Mouse (Mus musculus) right cerebral cortex, postnatal 25 days (tissue): Measurements from ENCODE around the gene Hist1h4i.

Source experiments
- DNase-seq: peaks from one replicate; pipeline ENCODE4 v3.0.0; 2022

Gene Hist1h4i

DNA sequence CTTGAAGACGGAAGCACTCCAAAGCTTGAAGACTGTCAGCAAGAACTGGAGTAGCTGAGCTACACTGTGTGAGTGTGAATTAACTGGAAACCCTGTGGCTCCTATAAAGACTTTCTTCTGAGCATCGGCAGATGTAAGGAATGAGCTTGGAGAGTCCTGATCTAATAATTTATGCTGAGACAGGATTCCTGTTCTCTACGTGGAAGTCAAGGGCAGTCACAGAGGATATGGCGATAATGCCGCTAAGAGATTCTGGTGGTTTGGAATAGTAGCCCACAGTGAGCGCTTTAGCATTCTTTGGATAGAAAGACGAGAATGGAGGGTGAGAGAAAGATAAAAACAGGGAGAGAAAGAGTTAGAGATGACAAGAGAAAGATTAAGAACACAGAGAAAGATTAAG is 33.3 kb downstream of the Hist1h4i start:
- DNase-seq: no peak

GRCm38 (mm10) chr13:22007121-22007510 is 34.0 kb downstream of the Hist1h4i start:
- DNase-seq: no peak

DNA sequence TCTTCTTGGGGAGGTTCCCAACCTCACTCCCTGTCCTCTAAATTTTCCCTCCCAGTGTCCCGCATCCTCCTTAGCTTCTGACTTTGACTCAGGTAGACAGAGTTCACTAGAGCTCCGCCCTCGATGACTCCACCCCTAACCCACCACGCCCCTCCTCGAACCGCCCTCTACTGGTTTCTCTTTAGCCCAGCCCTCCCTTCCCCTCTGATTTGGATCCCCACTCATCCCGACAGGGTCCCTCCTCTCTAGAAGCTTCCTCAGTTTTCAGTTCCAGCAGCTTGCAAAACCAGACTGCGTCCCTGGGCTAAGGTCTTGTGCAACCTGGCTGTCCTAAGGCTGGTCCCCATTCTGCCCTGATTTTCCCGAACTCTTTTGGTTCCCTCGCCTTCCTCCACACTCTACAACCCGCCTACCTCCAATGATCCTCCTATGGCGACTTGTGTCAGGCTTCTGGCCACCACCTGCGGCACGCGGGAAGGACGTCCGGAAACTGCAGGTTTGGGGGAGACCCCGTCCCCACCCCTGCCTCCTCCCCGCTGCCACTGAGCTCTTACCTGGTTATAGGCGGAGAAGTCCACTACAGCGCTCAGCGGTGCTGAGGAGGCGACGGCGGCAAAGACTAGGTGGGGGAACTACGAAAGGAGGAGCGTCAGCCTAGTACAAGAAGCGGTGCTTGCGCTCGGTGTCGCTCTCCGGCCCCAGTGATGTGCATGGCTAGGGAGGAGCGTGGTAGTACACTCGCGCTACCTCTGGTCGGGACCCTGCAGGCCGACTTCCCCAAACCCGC is 34.6 kb downstream of the Hist1h4i start:
- DNase-seq: no peak

GRCm38 (mm10) chr13:22005605-22006333 is 35.4 kb downstream of the Hist1h4i start:
- DNase-seq: peak; percentile 53

GRCm38 (mm10) chr13:22001823-22002222 is 39.3 kb downstream of the Hist1h4i start:
- no peak for DNase-seq

- no peak for DNase-seq
Observed at GRCm38 (mm10) chr13:22001346-22001745, 39.8 kb downstream of the Hist1h4i start.

DNA sequence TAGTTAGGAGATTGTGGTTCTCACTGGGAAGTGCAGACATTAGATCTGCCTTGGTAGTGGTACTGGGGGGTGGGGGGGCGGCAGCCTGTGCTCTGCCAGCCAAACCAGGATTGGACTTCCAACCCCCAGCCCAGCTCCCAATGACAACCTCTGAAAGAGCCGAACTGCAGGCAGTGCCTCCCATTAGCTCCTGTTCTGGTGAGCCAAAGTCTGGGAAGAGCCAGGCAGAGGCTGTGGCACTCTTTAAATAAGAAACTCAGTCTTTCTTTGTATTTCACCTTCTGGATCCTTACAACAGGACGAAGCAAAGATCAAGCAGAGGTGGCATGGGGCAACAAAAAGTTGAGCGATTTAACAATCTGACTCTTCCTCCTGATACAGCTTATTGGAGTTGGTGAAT is 42.0 kb downstream of the Hist1h4i start:
- DNase-seq: no peak

DNA sequence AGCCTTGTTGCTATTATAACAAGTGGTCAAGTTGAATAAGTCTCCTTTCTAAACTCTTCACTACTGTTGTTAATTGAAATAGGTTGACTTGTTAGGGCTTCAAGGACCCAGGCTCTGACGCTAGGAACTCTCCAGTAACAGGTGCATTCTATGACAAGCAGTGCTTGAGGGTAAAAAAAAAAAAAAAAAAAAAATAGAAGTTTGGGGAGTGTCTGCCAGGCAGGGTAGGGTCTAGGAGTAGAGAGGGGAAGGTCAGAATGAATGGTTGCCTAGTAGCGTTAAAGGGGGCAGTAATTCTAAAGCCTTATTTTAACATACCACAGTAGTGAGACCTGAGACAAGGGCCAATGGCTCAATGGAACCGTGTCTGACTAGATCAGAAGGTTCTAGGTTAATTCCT is 42.8 kb downstream of the Hist1h4i start:
- no peak for DNase-seq

GRCm38 (mm10) chr13:21997821-21998220 is 43.3 kb downstream of the Hist1h4i start:
- no peak for DNase-seq

DNA sequence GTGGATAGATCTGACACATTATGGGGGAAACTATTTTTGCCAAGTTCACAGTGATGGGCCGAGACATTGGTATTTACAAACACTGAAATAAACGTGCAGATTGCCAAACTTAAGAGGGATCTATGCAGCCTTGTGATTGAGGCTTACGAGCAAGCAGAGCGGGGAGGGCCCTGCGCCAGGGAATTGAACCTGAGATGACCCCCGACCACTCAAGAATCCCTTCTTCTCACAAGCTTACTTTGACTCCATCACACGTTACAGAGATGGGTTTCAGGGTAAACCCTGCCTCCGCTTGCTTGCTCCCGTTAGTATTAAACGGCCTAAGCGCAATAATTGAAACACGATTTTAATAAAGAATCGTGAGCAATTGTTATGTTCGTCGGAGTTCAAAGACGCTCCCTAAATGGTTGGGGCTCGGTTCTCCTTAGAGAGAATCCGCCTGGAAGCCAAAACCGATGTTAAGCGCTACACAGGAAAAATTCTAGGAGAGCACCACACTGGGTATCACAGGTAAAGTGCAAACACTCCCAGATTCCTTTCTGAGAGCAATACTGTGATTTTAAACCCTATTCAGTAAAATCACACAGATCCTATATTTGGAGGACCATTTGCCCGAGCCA is 43.9 kb downstream of the Hist1h4i start:
- DNase-seq: no peak

DNA sequence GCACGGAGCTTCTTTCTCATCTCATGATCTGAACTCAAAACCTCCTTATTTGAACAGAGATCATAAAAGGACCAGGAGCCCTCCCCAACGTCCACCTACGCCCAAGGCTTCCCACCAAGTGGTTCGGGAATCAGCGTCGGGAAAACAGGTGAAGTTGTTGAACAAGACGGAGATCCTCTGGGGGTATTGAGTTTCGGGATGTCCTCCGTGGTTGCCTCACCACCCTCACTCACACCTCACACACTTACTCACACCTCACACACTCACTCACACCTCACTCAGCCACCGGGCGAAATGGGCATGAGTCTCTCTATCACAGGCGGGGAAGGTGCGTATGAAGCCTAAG is 44.3 kb downstream of the Hist1h4i start:
- DNase-seq: no peak

DNA sequence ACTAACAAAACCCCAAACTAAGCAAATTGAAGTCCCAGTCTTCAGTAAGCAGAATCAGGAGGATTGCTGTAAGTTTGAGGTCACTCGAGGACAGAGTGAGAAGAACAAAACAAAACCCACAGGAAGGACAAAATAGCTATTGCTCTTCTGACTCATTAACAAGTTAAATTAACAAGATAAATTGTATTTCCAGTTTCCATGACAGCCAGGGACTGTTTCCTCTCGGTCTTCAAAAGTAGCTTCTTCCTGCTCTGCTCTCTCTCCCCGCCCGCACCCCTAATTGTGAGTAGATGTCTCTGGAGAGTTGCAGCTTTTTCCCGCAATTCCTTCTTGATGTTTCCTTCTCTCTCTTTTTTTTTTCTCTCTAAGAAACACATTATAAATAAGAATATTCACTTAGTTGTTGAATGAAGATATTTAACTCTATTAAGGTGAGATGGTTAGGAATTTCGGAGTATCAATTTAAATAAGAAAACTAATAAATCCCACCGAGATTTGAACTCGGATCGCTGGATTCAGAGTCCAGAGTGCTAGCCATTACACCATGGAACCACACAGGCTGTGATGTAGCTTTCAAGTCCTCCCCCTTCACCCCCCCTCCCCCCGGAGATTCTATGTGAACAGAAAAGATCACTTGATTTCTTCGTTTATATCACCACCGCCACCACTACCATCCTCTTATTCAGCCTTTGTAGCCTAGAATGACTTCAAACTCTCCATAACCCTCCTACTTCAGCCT is 44.9 kb downstream of the Hist1h4i start:
- no peak for DNase-seq

DNA sequence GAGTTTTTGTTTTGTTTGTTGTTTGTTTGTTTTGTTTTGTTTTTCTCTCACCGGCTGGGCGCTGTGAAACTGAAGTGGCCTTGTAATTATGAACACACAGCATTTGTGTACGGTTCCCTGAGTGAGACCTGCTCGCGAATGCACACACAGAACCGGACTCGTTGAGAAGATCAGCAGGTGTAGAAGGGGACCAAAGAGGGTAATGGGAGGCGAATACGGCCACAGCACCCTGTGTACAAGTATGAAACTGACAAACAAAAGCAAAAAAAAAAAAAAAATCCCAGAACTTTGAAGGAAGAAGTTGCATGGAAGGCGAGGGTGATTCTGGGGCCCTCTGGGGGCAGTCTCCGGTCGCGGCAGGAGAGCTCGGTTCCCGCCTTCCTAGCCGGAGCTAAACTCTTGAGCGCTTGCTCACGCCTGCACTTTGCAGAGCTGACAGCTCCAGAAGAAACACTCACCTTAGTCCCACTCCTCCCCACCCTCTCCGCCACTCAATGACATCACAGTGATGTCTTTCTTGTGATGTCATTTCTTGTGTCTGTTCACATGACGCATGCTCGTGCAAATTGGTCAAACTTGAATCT is 45.7 kb downstream of the Hist1h4i start:
- DNase-seq: no peak

DNA sequence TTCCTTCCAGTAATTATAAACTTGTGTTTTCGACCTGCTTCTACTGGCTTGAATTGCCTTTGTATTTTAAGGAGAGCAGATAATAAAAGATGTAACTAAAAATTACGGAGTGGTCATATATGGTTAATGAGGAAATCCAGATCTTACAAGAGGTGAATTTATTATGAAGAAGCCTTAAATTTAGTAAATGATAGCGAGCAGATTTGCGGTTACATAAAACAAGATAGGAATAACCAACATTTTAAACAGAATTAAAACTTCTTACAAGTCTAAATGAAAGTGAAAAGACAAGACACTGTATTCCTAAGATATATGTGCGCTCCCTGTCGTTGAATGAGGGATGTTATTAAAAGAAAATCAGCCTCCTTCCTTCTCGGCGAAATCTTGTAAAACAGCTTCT is 46.3 kb downstream of the Hist1h4i start:
- DNase-seq: no peak

DNA sequence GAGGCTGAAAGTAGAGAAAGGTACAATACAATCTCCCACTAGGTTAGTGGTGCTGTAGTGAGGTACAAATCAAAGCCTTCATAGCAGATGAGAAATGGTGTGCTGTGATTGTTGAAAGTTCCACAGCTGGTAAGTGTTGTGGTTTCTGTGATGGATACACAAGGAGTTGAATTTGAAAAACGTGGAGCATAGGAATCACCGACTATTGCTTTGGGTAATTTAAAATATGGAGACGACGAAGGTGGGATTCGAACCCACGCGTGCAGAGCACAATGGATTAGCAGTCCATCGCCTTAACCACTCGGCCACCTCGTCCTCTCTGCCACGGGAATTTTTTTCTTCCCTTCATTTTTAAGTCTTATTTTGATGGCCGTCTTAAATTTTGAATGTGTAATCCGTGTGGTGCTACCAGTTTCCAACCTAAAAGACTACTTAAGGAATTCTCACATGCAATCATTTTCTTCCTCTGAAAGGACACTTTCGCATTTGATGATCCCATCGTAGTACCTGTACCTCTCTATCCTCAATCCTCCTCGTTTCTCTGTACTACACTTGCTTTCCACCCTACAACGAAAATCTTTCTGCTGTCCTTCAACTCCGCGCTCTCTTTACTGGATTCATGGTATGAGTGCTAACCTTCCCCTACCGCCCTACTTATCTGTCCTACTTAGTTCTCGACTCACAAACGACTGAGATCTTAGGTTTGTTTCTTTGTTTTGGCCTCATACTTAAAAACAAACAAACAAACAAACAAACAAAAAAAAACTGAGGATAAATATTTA is 47.0 kb downstream of the Hist1h4i start:
- DNase-seq: no peak

GRCm38 (mm10) chr13:21992550-21992949 is 48.6 kb downstream of the Hist1h4i start:
- DNase-seq: no peak
